Mouse (Mus musculus): ENCODE measurements at regions not wholly inside any gene's neighbourhood (a gene's known extent, or its start where the extent isn't known, plus 50 kb on each side); places are given as distances from the start of the nearest gene placed in this dataset.

- ATAC-seq (ENCODE audit: poor library complexity, severe bottlenecking), result no peak
Observed at GRCm38 (mm10) chr7:110715545-110715944, 52.5 kb upstream of the Ampd3 start.

GRCm38 (mm10) chr7:110717104-110717503 is 50.9 kb upstream of the Ampd3 start:
- no peak for ATAC-seq (ENCODE audit: poor library complexity, severe bottlenecking)
